Mouse (Mus musculus): ENCODE data around the gene Mtrex. TPM values are rescaled to one million over a fixed set of nuclear protein-coding genes. Genes with fewer than 3 reads are reported as not detected.

Gene Mtrex
- polyA plus RNA-seq (2015; fragmentation: Nextera tagmentation; extraction: Ambion mirVana): 53.8 and 57.4 TPM in 2 replicates

DNA sequence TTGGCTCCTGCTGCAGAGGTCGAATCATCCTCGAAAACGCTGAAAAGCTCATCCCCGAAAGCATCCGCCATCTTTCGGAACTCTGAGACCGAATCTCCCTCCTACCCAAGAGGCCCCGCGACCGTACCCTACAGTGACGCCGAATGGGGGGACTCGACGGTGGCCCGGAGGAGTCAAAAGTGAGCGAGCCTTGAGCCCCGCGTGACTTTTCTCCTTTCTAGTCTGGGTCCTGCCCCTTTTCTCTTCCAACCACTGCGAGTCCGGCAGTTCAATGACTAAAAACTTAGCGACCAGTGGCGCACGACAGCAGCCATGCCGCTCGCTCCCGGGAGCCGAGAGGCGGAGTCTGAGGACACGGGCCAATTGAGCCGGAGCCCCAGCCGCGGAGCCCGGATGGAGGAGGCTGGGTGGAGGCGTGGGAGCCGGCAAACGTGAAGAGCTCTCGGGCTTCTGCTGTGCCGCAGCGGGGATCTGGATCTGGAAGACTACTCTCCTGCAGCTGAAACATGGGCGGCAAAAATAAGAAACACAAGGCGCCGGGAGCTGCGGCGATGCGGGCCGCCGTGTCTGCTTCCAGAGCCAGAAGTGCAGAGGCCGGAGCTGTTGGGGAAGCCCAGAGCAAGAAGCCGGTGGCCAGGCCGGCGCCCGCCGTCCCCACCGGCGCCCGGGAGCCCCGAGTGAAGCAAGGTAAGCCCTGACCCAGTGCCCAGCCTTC, at the start of gene Mtrex, which contains the start of gene Dhx29:
Gene Mtrex, minus strand, starts transcription at position 112 of the 715 bp plus-strand sequence.
Gene Dhx29, plus strand, starts transcription at position 168 of the 715 bp plus-strand sequence.
- Histone ChIP-seq H3K4me3 (peak within 1 kb of the TSS; percentile 54), H3K27me3 (no peaks in the 10 kb centered on the region), H3K9me3 (no peaks in the 10 kb centered on the region), H3K27ac (peak within 1 kb of the TSS; percentile 79), H3K9ac (peak within 1 kb of the TSS; percentile 77), H3K36me3 (peaks cover 15% of the 10 kb centered on the region; the same call in 1 of the 2 replicates), H3K4me2 (peak within 1 kb of the TSS; percentile 62), H3K4me1 (peaks cover 24% of the 10 kb centered on the region)
- peak; percentile 98 for ATAC-seq (ENCODE audit: insufficient number of reproducible peaks, low FRiP score, low TSS enrichment, low read depth)
- WGBS: under 1% methylated on average over 57 of the region's 57 CpGs

DNA sequence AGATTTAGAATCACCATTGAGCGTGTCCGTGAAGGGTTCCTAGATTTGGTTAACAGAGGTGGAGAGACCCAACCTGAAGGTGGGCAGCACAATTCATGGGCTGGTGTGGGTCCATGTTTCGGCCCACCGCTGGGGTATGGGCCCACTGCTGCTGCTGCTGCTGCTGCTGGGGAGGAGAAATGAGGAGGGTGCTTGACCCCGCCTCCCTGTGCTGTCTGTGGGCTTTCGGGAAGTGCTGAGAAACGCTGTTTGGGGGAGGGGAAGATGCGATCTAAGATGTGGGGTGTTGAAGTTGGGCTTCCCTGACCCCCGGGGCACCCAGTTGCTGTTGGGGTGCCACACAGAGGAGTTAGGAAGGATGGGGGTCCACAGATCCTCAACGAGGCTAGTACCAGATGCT, 49.5 kb upstream of the Mtrex start:
- H3K4me3 ChIP-seq: no peak overlapping the region
- no peaks in the 10 kb centered on the region for H3K4me1 ChIP-seq
- H3K27ac ChIP-seq: no peak overlapping the region
- H3K27me3 ChIP-seq: peaks cover 9% of the 10 kb centered on the region
- H3K9me3 ChIP-seq: no peaks in the 10 kb centered on the region
- WGBS: 37% methylated on average over 10 of the region's 10 CpGs
- H3K4me2 ChIP-seq: 0 out of 2 replicates have a peak overlapping the region, but pooled peaks have one; percentile 8
- no peaks in the 10 kb centered on the region for H3K36me3 ChIP-seq
- no peak for ATAC-seq (ENCODE audit: insufficient number of reproducible peaks, low FRiP score, low TSS enrichment, low read depth)
- H3K9ac ChIP-seq: no peak overlapping the region

DNA sequence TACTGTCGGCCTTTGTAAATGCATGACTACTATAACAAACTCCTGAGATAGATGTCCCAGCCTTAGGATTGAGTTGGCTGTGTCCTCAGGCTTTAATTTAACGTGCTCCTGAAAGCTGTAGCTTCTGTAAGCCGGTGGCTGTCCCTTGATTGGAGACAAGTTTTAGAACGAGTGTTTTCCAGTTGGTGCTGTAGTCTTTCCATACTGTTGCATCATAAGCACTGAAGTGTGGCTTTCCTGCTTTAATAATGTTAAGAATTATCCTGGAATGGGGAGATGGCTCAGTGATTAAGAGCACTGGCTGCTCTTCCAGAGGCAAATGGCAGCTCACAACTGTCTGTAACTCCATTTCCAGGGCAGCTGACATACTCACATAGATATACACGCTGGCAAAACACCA, 40.1 kb upstream of the Mtrex start:
- H3K27me3 ChIP-seq: no peaks in the 10 kb centered on the region
- no peaks in the 10 kb centered on the region for H3K4me1 ChIP-seq
- H3K9ac ChIP-seq: no peak overlapping the region
- 89% methylated on average over 5 of the region's 5 CpGs for WGBS
- H3K4me3 ChIP-seq: no peak overlapping the region
- ATAC-seq (ENCODE audit: insufficient number of reproducible peaks, low FRiP score, low TSS enrichment, low read depth): no peak
- no peaks in the 10 kb centered on the region for H3K9me3 ChIP-seq
- H3K4me2 ChIP-seq: no peak overlapping the region
- H3K36me3 ChIP-seq: peaks cover 47% of the 10 kb centered on the region
- H3K27ac ChIP-seq: no peak overlapping the region

DNA sequence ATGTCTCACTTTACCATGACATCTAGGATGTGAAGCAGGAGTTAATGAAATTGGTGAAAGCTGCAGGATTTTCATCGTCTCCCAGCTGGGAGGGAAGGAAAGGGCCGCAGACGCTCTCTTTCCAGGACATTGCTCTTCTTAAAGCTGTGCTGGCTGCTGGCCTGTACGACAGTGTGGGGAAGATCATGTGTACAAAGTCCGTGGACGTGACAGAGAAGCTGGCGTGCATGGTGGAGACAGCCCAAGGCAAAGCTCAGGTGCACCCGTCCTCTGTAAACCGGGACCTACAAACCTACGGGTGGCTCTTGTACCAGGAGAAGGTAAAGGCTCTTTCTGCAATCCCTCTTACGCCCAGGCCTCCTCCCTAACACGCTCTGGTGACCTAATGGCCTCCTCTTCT, 37.2 kb upstream of the Mtrex start:
- no peak overlapping the region for H3K27ac ChIP-seq
- no peaks in the 10 kb centered on the region for H3K4me1 ChIP-seq
- no peak overlapping the region for H3K4me2 ChIP-seq
- no peak overlapping the region for H3K4me3 ChIP-seq
- peaks cover 55% of the 10 kb centered on the region for H3K36me3 ChIP-seq
- H3K27me3 ChIP-seq: no peaks in the 10 kb centered on the region
- no peaks in the 10 kb centered on the region for H3K9me3 ChIP-seq
- no peak overlapping the region for H3K9ac ChIP-seq
- 85% methylated on average over 12 of the region's 12 CpGs for WGBS
- no peak for ATAC-seq (ENCODE audit: insufficient number of reproducible peaks, low FRiP score, low TSS enrichment, low read depth)

DNA sequence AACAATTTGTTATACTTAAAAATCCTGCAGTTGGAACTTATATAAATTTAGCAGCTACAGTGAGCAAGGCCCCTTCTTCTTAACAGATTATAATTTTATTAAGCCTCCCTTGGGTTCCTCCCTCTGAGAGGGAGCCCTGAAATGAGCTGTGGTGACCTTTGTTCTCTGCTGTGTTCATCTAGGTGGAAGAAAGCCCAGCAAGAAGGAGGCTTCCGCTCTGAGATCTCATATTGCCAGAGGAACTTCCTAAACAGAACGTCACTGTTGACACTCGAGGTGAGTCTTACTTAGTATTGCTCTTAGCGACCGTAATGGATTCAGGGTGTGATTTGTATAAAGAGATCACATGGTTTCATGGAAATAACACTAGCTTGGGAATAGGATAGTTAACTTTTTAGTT, 35.9 kb upstream of the Mtrex start:
- Histone ChIP-seq H3K36me3 (peaks cover 53% of the 10 kb centered on the region), H3K27me3 (no peaks in the 10 kb centered on the region), H3K9ac (no peak overlapping the region), H3K4me1 (no peaks in the 10 kb centered on the region), H3K4me3 (no peak overlapping the region), H3K4me2 (no peak overlapping the region), H3K27ac (no peak overlapping the region), H3K9me3 (no peaks in the 10 kb centered on the region)
- WGBS: 79% methylated on average over 5 of the region's 5 CpGs
- no peak for ATAC-seq (ENCODE audit: insufficient number of reproducible peaks, low FRiP score, low TSS enrichment, low read depth)

DNA sequence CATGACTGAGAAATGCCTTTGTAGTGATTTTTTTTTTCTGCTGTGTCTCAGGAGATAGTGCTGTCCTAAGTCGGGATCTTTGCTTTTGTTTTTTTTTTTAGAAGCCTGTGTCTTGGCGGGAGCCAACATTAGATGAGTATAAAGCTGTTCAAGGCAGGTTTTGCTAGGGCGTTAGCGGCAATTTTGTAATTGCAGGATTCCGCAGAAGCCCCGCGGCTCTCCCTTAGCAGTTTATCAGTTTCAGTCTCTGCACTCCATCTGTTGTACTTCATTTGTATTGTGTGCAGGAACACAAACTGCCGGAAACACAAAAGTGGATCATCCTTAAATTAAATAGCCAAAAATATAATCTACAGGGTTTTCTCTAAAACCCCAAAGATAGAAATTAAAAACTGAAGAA, 26.9 kb upstream of the Mtrex start:
- Histone ChIP-seq H3K4me2 (no peak overlapping the region), H3K27me3 (no peaks in the 10 kb centered on the region), H3K4me1 (no peaks in the 10 kb centered on the region), H3K9ac (no peak overlapping the region), H3K9me3 (no peaks in the 10 kb centered on the region), H3K36me3 (peaks cover 61% of the 10 kb centered on the region), H3K27ac (no peak overlapping the region), H3K4me3 (no peak overlapping the region)
- no peak for ATAC-seq (ENCODE audit: insufficient number of reproducible peaks, low FRiP score, low TSS enrichment, low read depth)
- 89% methylated on average over 8 of the region's 8 CpGs for WGBS

DNA sequence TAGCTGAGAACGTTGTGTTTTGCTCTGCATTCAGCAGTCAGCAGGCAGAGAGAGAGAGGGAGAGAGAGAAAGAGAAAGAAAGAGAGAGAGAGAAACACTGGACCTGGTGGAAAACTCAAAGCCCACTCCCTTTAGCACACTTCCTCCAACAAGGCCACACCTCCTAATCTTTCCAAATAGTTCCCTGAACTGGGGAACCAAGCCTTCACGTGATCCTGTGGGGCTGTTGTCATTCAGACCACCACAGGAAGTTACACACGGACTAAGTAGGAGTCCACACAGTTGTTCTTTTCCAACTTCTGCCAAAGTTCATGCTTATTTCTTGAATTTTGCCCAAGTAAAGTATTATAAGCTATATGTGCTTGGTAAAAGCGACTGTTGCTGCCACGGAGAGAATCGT, 18.7 kb upstream of the Mtrex start:
- Histone ChIP-seq H3K9ac (no peak overlapping the region), H3K36me3 (peaks cover 76% of the 10 kb centered on the region), H3K9me3 (no peaks in the 10 kb centered on the region), H3K4me3 (no peak overlapping the region), H3K27me3 (no peaks in the 10 kb centered on the region), H3K4me1 (no peaks in the 10 kb centered on the region), H3K27ac (no peak overlapping the region), H3K4me2 (no peak overlapping the region)
- WGBS: 89% methylated on average over 6 of the region's 6 CpGs
- ATAC-seq (ENCODE audit: insufficient number of reproducible peaks, low FRiP score, low TSS enrichment, low read depth): no peak

DNA sequence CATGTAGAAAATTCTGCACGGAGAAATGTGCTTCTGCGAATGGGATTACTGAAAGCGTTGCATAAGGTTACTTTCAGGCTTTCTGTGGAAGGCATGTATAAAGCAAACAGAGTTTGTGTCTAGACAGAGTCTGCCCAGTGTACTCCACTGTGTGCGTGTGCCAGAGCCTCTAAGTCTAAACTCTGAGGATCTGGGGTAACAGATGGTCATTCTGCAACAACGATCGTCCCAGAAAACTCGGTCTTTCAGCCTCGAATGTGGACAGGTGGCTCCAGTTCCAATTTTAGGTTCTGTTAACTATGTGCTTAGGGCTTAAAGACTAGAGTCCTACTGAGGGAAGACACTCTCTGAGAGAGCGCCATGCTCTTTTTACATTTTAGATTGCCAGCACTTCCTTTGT, 18.1 kb upstream of the Mtrex start:
- ATAC-seq (ENCODE audit: insufficient number of reproducible peaks, low FRiP score, low TSS enrichment, low read depth): no peak
- no peaks in the 10 kb centered on the region for H3K4me1 ChIP-seq
- no peak overlapping the region for H3K4me3 ChIP-seq
- H3K9ac ChIP-seq: no peak overlapping the region
- no peaks in the 10 kb centered on the region for H3K27me3 ChIP-seq
- no peak overlapping the region for H3K4me2 ChIP-seq
- no peak overlapping the region for H3K27ac ChIP-seq
- 96% methylated on average over 9 of the region's 9 CpGs for WGBS
- H3K9me3 ChIP-seq: no peaks in the 10 kb centered on the region
- H3K36me3 ChIP-seq: peaks cover 74% of the 10 kb centered on the region

DNA sequence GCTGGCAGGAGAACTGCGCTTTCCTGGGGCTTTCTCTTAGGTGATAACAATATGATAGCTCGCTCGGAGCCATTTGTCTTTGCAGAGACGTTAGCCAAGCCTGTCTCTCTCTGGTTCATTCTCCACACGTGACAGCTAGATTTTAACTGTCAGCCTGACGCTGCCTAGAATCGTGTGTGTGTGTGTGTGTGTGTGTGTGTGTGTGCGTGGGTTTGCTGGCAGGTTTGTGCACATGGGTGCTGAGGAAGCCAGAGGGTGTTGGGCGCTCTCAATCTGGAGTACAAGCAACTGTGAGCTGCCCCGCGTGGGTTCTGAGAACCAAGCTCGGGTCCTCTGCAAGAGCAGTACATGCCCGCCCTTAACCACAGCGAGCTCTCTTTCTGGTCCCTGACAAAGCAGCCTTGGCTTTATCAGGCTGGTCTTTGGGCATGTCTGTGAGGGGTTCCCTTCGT, 14.7 kb upstream of the Mtrex start:
- 63% methylated on average over 15 of the region's 15 CpGs for WGBS
- Histone ChIP-seq H3K4me3 (no peak overlapping the region), H3K4me1 (no peaks in the 10 kb centered on the region), H3K36me3 (peaks cover 76% of the 10 kb centered on the region), H3K9me3 (no peaks in the 10 kb centered on the region), H3K27ac (no peak overlapping the region), H3K4me2 (no peak overlapping the region), H3K9ac (no peak overlapping the region), H3K27me3 (no peaks in the 10 kb centered on the region)
- no peak for ATAC-seq (ENCODE audit: insufficient number of reproducible peaks, low FRiP score, low TSS enrichment, low read depth)

DNA sequence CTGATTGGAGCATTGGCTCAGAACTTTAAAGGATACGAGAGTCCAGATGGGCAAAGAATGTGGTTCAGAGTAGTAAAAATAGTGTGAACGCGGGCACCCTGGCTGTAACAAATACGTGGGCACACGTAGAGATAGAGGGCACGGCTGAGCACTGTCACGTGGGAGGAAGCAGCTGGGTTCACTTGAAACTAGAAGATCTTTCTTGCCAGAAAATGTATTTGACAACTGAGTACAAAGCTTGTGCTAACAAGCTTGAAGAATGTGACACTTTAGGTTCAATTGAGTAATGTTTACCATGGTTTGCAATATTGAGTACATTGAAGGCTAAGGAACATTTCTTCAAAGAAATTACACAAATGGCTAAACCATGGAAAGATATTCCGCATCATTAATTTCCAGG, 10.9 kb upstream of the Mtrex start:
- Histone ChIP-seq H3K27ac (no peak overlapping the region), H3K27me3 (no peaks in the 10 kb centered on the region), H3K4me2 (no peak overlapping the region), H3K4me3 (no peak overlapping the region), H3K9ac (no peak overlapping the region), H3K9me3 (no peaks in the 10 kb centered on the region), H3K4me1 (no peaks in the 10 kb centered on the region), H3K36me3 (peaks cover 64% of the 10 kb centered on the region)
- ATAC-seq (ENCODE audit: insufficient number of reproducible peaks, low FRiP score, low TSS enrichment, low read depth): no peak
- WGBS: 89% methylated on average over 8 of the region's 8 CpGs

DNA sequence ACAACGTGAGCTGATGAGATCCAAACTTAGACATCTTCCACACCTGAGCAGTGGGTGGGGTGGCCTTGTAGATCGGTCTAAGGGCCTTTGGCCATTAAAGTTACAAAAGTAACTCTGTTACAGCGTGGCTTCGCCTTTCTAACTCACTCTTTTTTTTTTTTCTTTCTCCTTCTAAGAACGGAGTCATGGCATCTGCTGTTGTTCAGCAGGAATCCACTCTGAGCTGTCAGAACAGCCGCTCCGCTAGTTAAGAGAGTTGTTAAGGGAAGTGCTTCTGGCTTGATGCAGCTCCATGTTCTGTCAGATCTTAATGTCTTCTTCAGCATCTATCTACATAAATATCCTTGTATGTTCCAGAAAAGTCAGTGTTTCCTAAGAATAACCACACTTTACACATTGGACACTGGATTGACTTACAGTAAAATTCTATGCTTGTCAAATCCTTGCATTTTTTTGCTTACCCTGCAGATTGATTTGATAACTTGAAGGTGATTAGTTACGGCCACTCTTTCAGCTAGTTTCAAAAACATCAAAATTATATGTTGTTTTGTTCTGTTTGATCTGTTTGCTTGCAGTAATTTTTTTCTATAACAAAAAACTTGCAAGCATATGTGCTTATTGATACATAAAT, 955 bp upstream of the Mtrex start:
- peak overlapping the region; percentile 79 for H3K27ac ChIP-seq
- 6% methylated on average over 8 of the region's 8 CpGs for WGBS
- peak overlapping the region; percentile 62 for H3K9ac ChIP-seq
- ATAC-seq (ENCODE audit: insufficient number of reproducible peaks, low FRiP score, low TSS enrichment, low read depth): no peak
- peaks cover 22% of the 10 kb centered on the region for H3K36me3 ChIP-seq
- peak overlapping the region; percentile 54 for H3K4me3 ChIP-seq
- peak overlapping the region; percentile 62 for H3K4me2 ChIP-seq
- no peaks in the 10 kb centered on the region for H3K27me3 ChIP-seq
- H3K4me1 ChIP-seq: peaks cover 24% of the 10 kb centered on the region
- no peaks in the 10 kb centered on the region for H3K9me3 ChIP-seq

DNA sequence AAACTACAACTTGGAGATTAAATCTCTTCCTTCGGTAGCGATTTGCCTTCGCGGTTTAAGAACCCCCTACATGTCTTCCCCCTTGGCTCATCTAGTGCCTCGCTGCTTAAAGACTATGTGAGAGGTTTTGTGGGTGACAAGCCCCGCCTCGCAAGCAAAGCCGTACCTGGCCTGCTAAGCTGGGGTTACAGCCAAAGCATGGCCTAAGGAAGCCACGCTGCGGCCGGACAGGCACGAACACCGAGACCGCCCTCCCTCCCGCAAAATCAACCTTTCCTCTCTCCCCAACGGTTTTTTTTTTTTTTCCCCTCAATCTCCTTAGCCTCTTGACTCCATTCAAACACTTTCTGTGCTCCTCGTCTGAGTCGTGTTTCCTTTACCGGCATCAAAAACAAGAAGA, 402 bp downstream of the Mtrex start:
- Histone ChIP-seq H3K4me3 (peak overlapping the region; percentile 54), H3K27me3 (no peaks in the 10 kb centered on the region), H3K9me3 (no peaks in the 10 kb centered on the region), H3K27ac (peak overlapping the region; percentile 79), H3K36me3 (peaks cover 12% of the 10 kb centered on the region; the same call in 1 of the 2 replicates), H3K4me2 (peak overlapping the region; percentile 52), H3K9ac (peak overlapping the region; percentile 77), H3K4me1 (peaks cover 24% of the 10 kb centered on the region)
- ATAC-seq (ENCODE audit: insufficient number of reproducible peaks, low FRiP score, low TSS enrichment, low read depth): no peak
- WGBS: under 1% methylated on average over 19 of the region's 19 CpGs

Measured in limb, embryonic 15.5 days (tissue).